Mouse (Mus musculus) lung, postnatal 0 days (tissue): ENCODE results near the gene 4921504E06Rik.

ENCODE experiments used
- CTCF ChIP-seq: IDR thresholded peaks from 2 replicates; pipeline ENCODE4 v1.5.1; 2016; ENCODE audit warnings: antibody characterized with exemption, mild to moderate bottlenecking
- EP300 ChIP-seq: IDR thresholded peaks from 2 replicates; pipeline ENCODE4 v1.6.1; 2016; ENCODE audit warnings: antibody characterized with exemption, mild to moderate bottlenecking, control low read depth

DNA sequence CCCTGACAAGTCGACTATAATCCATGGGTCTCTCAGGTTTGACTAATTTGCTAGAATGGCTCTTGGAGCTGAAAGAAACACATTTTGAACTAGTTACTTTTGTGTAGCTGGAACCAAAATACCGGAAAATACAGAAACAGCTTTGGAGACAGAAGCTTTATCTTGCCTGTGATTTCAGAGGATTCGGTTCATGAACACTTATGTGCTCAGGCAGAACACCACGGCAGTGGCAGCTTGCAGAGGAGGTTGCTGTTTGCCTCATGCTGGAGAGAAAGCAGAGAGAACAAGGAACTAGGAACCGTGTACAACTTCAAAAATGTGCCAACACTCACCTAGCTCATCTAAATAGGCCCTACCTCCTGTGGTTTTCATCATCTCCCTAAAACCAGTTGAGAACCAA is 46.1 kb upstream of the 4921504E06Rik start:
- TF ChIP-seq CTCF: no peak
- TF ChIP-seq EP300: no peak
